Mouse (Mus musculus): ENCODE measurements around the gene Htr3b. TPM values are rescaled to one million over a fixed set of nuclear protein-coding genes. Genes with fewer than 3 reads are reported as not detected.

Gene Htr3b
- polyA plus RNA-seq, 1 experiment from 2014 or later: 0.08 TPM

GRCm38 (mm10) chr9:48981827-48982226 is 17.0 kb upstream of the Htr3b start:
- Histone ChIP-seq H3K27me3 (no peaks in the 10 kb centered on the region), H3K27ac (no peak overlapping the region), H3K9me3 (no peaks in the 10 kb centered on the region), H3K4me3 (no peak overlapping the region), H3K4me1 (peaks cover 11% of the 10 kb centered on the region), H3K9ac (no peak overlapping the region), H3K36me3 (no peaks in the 10 kb centered on the region), H3K4me2 (no peak overlapping the region)
- no peak for ATAC-seq (ENCODE audit: insufficient number of reproducible peaks, insufficient read depth, low FRiP score, low TSS enrichment, low read depth)

- Histone ChIP-seq H3K4me2 (no peak overlapping the region), H3K4me3 (no peak overlapping the region), H3K4me1 (peaks cover 8% of the 10 kb centered on the region; the same call in 1 of the 2 replicates), H3K27me3 (no peaks in the 10 kb centered on the region), H3K9ac (no peak overlapping the region), H3K9me3 (no peaks in the 10 kb centered on the region), H3K27ac (no peak overlapping the region), H3K36me3 (no peaks in the 10 kb centered on the region)
- WGBS: 81% methylated on average over 3 of the region's 3 CpGs
- no peak for ATAC-seq (ENCODE audit: insufficient number of reproducible peaks, insufficient read depth, low FRiP score, low TSS enrichment, low read depth)
Observed at GRCm38 (mm10) chr9:48980781-48981180, 16.0 kb upstream of the Htr3b start.

GRCm38 (mm10) chr9:48980371-48980770 is 15.6 kb upstream of the Htr3b start:
- Histone ChIP-seq H3K9me3 (no peaks in the 10 kb centered on the region), H3K4me3 (no peak overlapping the region), H3K27ac (no peak overlapping the region), H3K4me1 (peaks cover 8% of the 10 kb centered on the region; the same call in 1 of the 2 replicates), H3K4me2 (no peak overlapping the region), H3K9ac (no peak overlapping the region), H3K27me3 (no peaks in the 10 kb centered on the region), H3K36me3 (no peaks in the 10 kb centered on the region)
- no peak for ATAC-seq (ENCODE audit: insufficient number of reproducible peaks, insufficient read depth, low FRiP score, low TSS enrichment, low read depth)
- whole genome bisulfite sequencing: 79% methylated on average over 5 of the region's 5 CpGs

- no peak overlapping the region for H3K4me2 ChIP-seq
- H3K4me1 ChIP-seq: no peaks in the 10 kb centered on the region
- H3K27ac ChIP-seq: no peak overlapping the region
- no peak overlapping the region for H3K4me3 ChIP-seq
- H3K9me3 ChIP-seq: no peaks in the 10 kb centered on the region
- H3K36me3 ChIP-seq: no peaks in the 10 kb centered on the region
- no peak overlapping the region for H3K9ac ChIP-seq
- 79% methylated on average over 6 of the region's 6 CpGs for WGBS
- H3K27me3 ChIP-seq: no peaks in the 10 kb centered on the region
- no peak for ATAC-seq (ENCODE audit: insufficient number of reproducible peaks, insufficient read depth, low FRiP score, low TSS enrichment, low read depth)
Observed at GRCm38 (mm10) chr9:48976661-48977355, 12.0 kb upstream of the Htr3b start.

GRCm38 (mm10) chr9:48972494-48972893 is 7.7 kb upstream of the Htr3b start:
- Histone ChIP-seq H3K9me3 (no peaks in the 10 kb centered on the region), H3K27me3 (no peaks in the 10 kb centered on the region), H3K9ac (no peak overlapping the region), H3K4me3 (no peak overlapping the region), H3K4me1 (no peaks in the 10 kb centered on the region), H3K27ac (no peak overlapping the region), H3K4me2 (no peak overlapping the region), H3K36me3 (no peaks in the 10 kb centered on the region)
- WGBS: 26% methylated on average over 3 of the region's 3 CpGs
- ATAC-seq (ENCODE audit: insufficient number of reproducible peaks, insufficient read depth, low FRiP score, low TSS enrichment, low read depth): no peak

- H3K27ac ChIP-seq: no peak overlapping the region
- no peaks in the 10 kb centered on the region for H3K9me3 ChIP-seq
- 50% methylated on average over 7 of the region's 7 CpGs for WGBS
- H3K4me1 ChIP-seq: peaks cover 11% of the 10 kb centered on the region; the same call in 1 of the 2 replicates
- H3K27me3 ChIP-seq: peaks cover 7% of the 10 kb centered on the region
- H3K4me3 ChIP-seq: no peak overlapping the region
- no peak for ATAC-seq (ENCODE audit: insufficient number of reproducible peaks, insufficient read depth, low FRiP score, low TSS enrichment, low read depth)
- H3K9ac ChIP-seq: no peak overlapping the region
- H3K4me2 ChIP-seq: no peak overlapping the region
- H3K36me3 ChIP-seq: no peaks in the 10 kb centered on the region
Observed at GRCm38 (mm10) chr9:48962131-48962530, 2.7 kb downstream of the Htr3b start.

GRCm38 (mm10) chr9:48961314-48961713 is 3.5 kb downstream of the Htr3b start:
- 0 out of 2 replicates have a peak overlapping the region, but pooled peaks have one; percentile 5 for H3K4me2 ChIP-seq

GRCm38 (mm10) chr9:48947565-48947964 is 17.2 kb downstream of the Htr3b start:
- Histone ChIP-seq H3K27me3 (no peaks in the 10 kb centered on the region), H3K4me1 (no peaks in the 10 kb centered on the region), H3K4me2 (no peak overlapping the region), H3K36me3 (no peaks in the 10 kb centered on the region), H3K4me3 (no peak overlapping the region), H3K27ac (no peak overlapping the region), H3K9ac (no peak overlapping the region), H3K9me3 (no peaks in the 10 kb centered on the region)
- ATAC-seq (ENCODE audit: insufficient number of reproducible peaks, insufficient read depth, low FRiP score, low TSS enrichment, low read depth): no peak
- WGBS: 85% methylated on average over 4 of the region's 4 CpGs

More at GRCm38 (mm10) chr9:48961314-48961713, 3.5 kb downstream of the Htr3b start:
- H3K27me3 ChIP-seq: peaks cover 7% of the 10 kb centered on the region
- no peaks in the 10 kb centered on the region for H3K9me3 ChIP-seq
- peaks cover 11% of the 10 kb centered on the region; the same call in 1 of the 2 replicates for H3K4me1 ChIP-seq
- 36% methylated on average over 12 of the region's 12 CpGs for WGBS
- H3K4me3 ChIP-seq: no peak overlapping the region
- no peak overlapping the region for H3K9ac ChIP-seq
- no peak overlapping the region for H3K27ac ChIP-seq
- ATAC-seq (ENCODE audit: insufficient number of reproducible peaks, insufficient read depth, low FRiP score, low TSS enrichment, low read depth): no peak
- no peaks in the 10 kb centered on the region for H3K36me3 ChIP-seq

GRCm38 (mm10) chr9:48942349-48942748 is 22.4 kb downstream of the Htr3b start:
- Histone ChIP-seq H3K36me3 (no peaks in the 10 kb centered on the region), H3K27ac (no peak overlapping the region), H3K4me2 (no peak overlapping the region), H3K9ac (no peak overlapping the region), H3K9me3 (no peaks in the 10 kb centered on the region), H3K4me1 (no peaks in the 10 kb centered on the region), H3K27me3 (no peaks in the 10 kb centered on the region), H3K4me3 (no peak overlapping the region)
- no peak for ATAC-seq (ENCODE audit: insufficient number of reproducible peaks, insufficient read depth, low FRiP score, low TSS enrichment, low read depth)
- WGBS: 78% methylated on average over 1 of the region's 1 CpGs

GRCm38 (mm10) chr9:48929436-48929835 is 35.4 kb downstream of the Htr3b start:
- no peak overlapping the region for H3K4me2 ChIP-seq
- no peaks in the 10 kb centered on the region for H3K27me3 ChIP-seq
- no peaks in the 10 kb centered on the region for H3K9me3 ChIP-seq
- H3K4me1 ChIP-seq: no peaks in the 10 kb centered on the region
- ATAC-seq (ENCODE audit: insufficient number of reproducible peaks, insufficient read depth, low FRiP score, low TSS enrichment, low read depth): no peak
- no peak overlapping the region for H3K27ac ChIP-seq
- H3K9ac ChIP-seq: no peak overlapping the region
- 78% methylated on average over 5 of the region's 5 CpGs for WGBS
- H3K36me3 ChIP-seq: no peaks in the 10 kb centered on the region
- no peak overlapping the region for H3K4me3 ChIP-seq

GRCm38 (mm10) chr9:48928781-48929180 is 36.0 kb downstream of the Htr3b start:
- H3K27me3 ChIP-seq: no peaks in the 10 kb centered on the region
- WGBS: 44% methylated on average over 3 of the region's 3 CpGs
- H3K4me1 ChIP-seq: no peaks in the 10 kb centered on the region
- no peak overlapping the region for H3K4me2 ChIP-seq
- H3K9me3 ChIP-seq: no peaks in the 10 kb centered on the region
- no peak overlapping the region for H3K4me3 ChIP-seq
- no peak for ATAC-seq (ENCODE audit: insufficient number of reproducible peaks, insufficient read depth, low FRiP score, low TSS enrichment, low read depth)
- H3K36me3 ChIP-seq: no peaks in the 10 kb centered on the region
- no peak overlapping the region for H3K27ac ChIP-seq
- H3K9ac ChIP-seq: no peak overlapping the region

GRCm38 (mm10) chr9:48916011-48916788 is 48.6 kb downstream of the Htr3b start:
- no peaks in the 10 kb centered on the region for H3K9me3 ChIP-seq
- no peak overlapping the region for H3K4me2 ChIP-seq
- no peak overlapping the region for H3K9ac ChIP-seq
- no peak for ATAC-seq (ENCODE audit: insufficient number of reproducible peaks, insufficient read depth, low FRiP score, low TSS enrichment, low read depth)
- 51% methylated on average over 18 of the region's 18 CpGs for WGBS
- no peak overlapping the region for H3K27ac ChIP-seq
- no peaks in the 10 kb centered on the region for H3K27me3 ChIP-seq
- H3K36me3 ChIP-seq: no peaks in the 10 kb centered on the region
- H3K4me3 ChIP-seq: no peak overlapping the region
- peaks cover 10% of the 10 kb centered on the region for H3K4me1 ChIP-seq
